In the genomic region with DNA sequence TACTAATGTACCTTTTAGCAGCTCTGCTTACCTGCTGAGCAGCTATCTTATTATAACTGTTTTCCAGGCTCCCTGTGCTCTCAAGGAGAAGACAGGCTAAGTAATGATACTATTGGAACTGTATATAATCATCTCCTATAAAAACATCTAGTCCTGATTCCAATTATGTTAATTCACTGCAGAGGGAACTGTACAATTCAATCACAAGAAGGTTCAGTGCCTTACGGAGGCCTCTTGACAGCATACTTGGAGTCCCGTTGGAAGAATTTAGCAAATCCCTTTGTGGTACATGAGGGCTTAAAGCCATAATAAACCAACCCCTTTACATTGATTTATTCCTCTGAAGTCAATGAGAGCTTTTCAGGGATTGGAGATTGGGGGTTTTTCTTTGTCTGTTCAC, we compare ENCODE assay signal across 26 mouse cellular contexts.
DNase-seq lines count a peak whose midpoint lies in the region; ATAC-seq and TF ChIP-seq lines count a peak whose summit lies in the region.
"Had no signal": no experiment of that assay in that cellular context is flagged by ENCODE, and none has a peak within 500 bp of the region (broad histone marks: within the 10 kb centered on the region; RNA-seq: fewer than 3 reads in every experiment).

No protein-coding gene starts in this region.

- peak; percentile 19 for DNase-seq in midbrain, embryonic 14.5 days
- DNase-seq in midbrain, embryonic 10.5 days (ENCODE audit: low spot score) = no peak
- peak; percentile 52 for DNase-seq in brain, embryonic 14.5 days (ENCODE audit: low read depth)
- DNase-seq: adrenal gland, postnatal 10 days; adrenal gland, postnatal 36 days; B cell, adult 2 months; cerebellum, adult 11 months; cerebellum, adult 2 months; cerebellum, adult 9-11 months; cerebellum, postnatal 25 days; gastrocnemius, adult 2 months; gastrocnemius, postnatal 14 days; heart, adult 11 months had no signal

- TF ChIP-seq CTCF in brain, embryonic 14.5 days (IDR thresholded peaks at IDR 0.05; ENCODE audit: borderline replicate concordance, extremely low read depth, insufficient read depth, insufficient read length) = no peak

- no peak overlapping the region for H3K27ac ChIP-seq in forebrain, embryonic 13.5 days
- H3K27ac ChIP-seq in forebrain, embryonic 12.5 days = no peak overlapping the region
- no peak overlapping the region for H3K27ac ChIP-seq in hindbrain, embryonic 16.5 days (ENCODE audit: low read depth, low read length)
- no peak overlapping the region for H3K27ac ChIP-seq in hindbrain, embryonic 12.5 days
- H3K27ac ChIP-seq in midbrain, embryonic 14.5 days (replicated peaks; ENCODE audit: low read depth, low read length) = no peak overlapping the region
- no peak overlapping the region for H3K27ac ChIP-seq in midbrain, embryonic 10.5 days (replicated peaks)
- H3K27ac ChIP-seq: embryonic facial prominence, embryonic 13.5 days; forebrain, embryonic 10.5 days; gastrocnemius, adult 2 months; hindbrain, embryonic 13.5 days; intestine, embryonic 15.5 days had no signal

- no peaks in the 10 kb centered on the region for H3K36me3 ChIP-seq in forebrain, embryonic 13.5 days (ENCODE audit: poor library complexity, severe bottlenecking)
- H3K36me3 ChIP-seq in forebrain, embryonic 12.5 days (replicated peaks) = no peaks in the 10 kb centered on the region
- no peaks in the 10 kb centered on the region for H3K36me3 ChIP-seq in hindbrain, embryonic 16.5 days (ENCODE audit: control insufficient read depth, insufficient read depth, low read length)
- no peaks in the 10 kb centered on the region for H3K36me3 ChIP-seq in hindbrain, embryonic 12.5 days
- H3K36me3 ChIP-seq in midbrain, embryonic 14.5 days (ENCODE audit: control insufficient read depth, insufficient read depth, low read length) = no peaks in the 10 kb centered on the region
- H3K36me3 ChIP-seq in midbrain, embryonic 10.5 days = no peaks in the 10 kb centered on the region
- H3K36me3 ChIP-seq: embryonic facial prominence, embryonic 13.5 days; forebrain, embryonic 10.5 days; G1E; hindbrain, embryonic 13.5 days; intestine, embryonic 15.5 days had no signal

- no peak for TF ChIP-seq POLR2A in brain, embryonic 14.5 days (IDR thresholded peaks at IDR 0.05; ENCODE audit: borderline replicate concordance, extremely low read depth, insufficient read depth, insufficient read length, poor library complexity, severe bottlenecking)

- H3K9me3 ChIP-seq in forebrain, embryonic 13.5 days (replicated peaks) = no peaks in the 10 kb centered on the region
- H3K9me3 ChIP-seq in forebrain, embryonic 12.5 days = no peaks in the 10 kb centered on the region
- H3K9me3 ChIP-seq in hindbrain, embryonic 16.5 days (ENCODE audit: control insufficient read depth, low read length) = no peaks in the 10 kb centered on the region
- no peaks in the 10 kb centered on the region for H3K9me3 ChIP-seq in hindbrain, embryonic 12.5 days (replicated peaks)
- no peaks in the 10 kb centered on the region for H3K9me3 ChIP-seq in midbrain, embryonic 14.5 days (ENCODE audit: control insufficient read depth, low read length)
- H3K9me3 ChIP-seq in midbrain, embryonic 10.5 days (replicated peaks) = no peaks in the 10 kb centered on the region
- H3K9me3 ChIP-seq: embryonic facial prominence, embryonic 13.5 days; forebrain, embryonic 10.5 days; hindbrain, embryonic 13.5 days; intestine, embryonic 15.5 days had no signal

- H3K4me3 ChIP-seq in forebrain, embryonic 13.5 days = no peak overlapping the region
- H3K4me3 ChIP-seq in forebrain, embryonic 12.5 days (replicated peaks) = no peak overlapping the region
- H3K4me3 ChIP-seq in hindbrain, embryonic 16.5 days (ENCODE audit: low read length) = no peak overlapping the region
- H3K4me3 ChIP-seq in hindbrain, embryonic 12.5 days = no peak overlapping the region
- no peak overlapping the region for H3K4me3 ChIP-seq in midbrain, embryonic 14.5 days (replicated peaks; ENCODE audit: low read depth, low read length)
- no peak overlapping the region for H3K4me3 ChIP-seq in midbrain, embryonic 10.5 days
- H3K4me3 ChIP-seq: embryonic facial prominence, embryonic 13.5 days; forebrain, embryonic 10.5 days; gastrocnemius, adult 2 months; hindbrain, embryonic 13.5 days; intestine, embryonic 15.5 days had no signal

- ATAC-seq in forebrain, embryonic 13.5 days = peak; percentile 41; the same call in 1 of the 2 replicates
- ATAC-seq in forebrain, embryonic 12.5 days (ENCODE audit: low FRiP score) = no peak
- peak; percentile 42 for ATAC-seq in hindbrain, embryonic 16.5 days
- ATAC-seq in hindbrain, embryonic 12.5 days (ENCODE audit: low FRiP score) = no peak
- no peak for ATAC-seq in midbrain, embryonic 14.5 days (ENCODE audit: low FRiP score, low TSS enrichment)
- ATAC-seq: forebrain, embryonic 16.5 days; intestine, embryonic 15.5 days; Patski had no signal

- H3K4me2 ChIP-seq in forebrain, embryonic 13.5 days = no peak overlapping the region
- no peak overlapping the region for H3K4me2 ChIP-seq in forebrain, embryonic 12.5 days
- H3K4me2 ChIP-seq in hindbrain, embryonic 16.5 days (ENCODE audit: low read length) = no peak overlapping the region
- H3K4me2 ChIP-seq in hindbrain, embryonic 12.5 days (replicated peaks) = no peak overlapping the region
- no peak overlapping the region for H3K4me2 ChIP-seq in midbrain, embryonic 14.5 days (ENCODE audit: low read length)
- H3K4me2 ChIP-seq: embryonic facial prominence, embryonic 13.5 days; heart, embryonic 11.5 days; hindbrain, embryonic 13.5 days; intestine, embryonic 15.5 days had no signal

- 58% methylated on average over 2 of the region's 2 CpGs for WGBS in forebrain, embryonic 13.5 days
- WGBS in forebrain, embryonic 12.5 days = 57% methylated on average over 2 of the region's 2 CpGs
- 44% methylated on average over 2 of the region's 2 CpGs for WGBS in hindbrain, embryonic 16.5 days
- 46% methylated on average over 2 of the region's 2 CpGs for WGBS in hindbrain, embryonic 12.5 days
- WGBS in midbrain, embryonic 14.5 days = 19% methylated on average over 2 of the region's 2 CpGs
- 75% methylated on average over 2 of the region's 2 CpGs for WGBS in midbrain, embryonic 10.5 days

- no peak overlapping the region for H3K9ac ChIP-seq in forebrain, embryonic 13.5 days
- H3K9ac ChIP-seq in forebrain, embryonic 12.5 days = no peak overlapping the region
- H3K9ac ChIP-seq in hindbrain, embryonic 16.5 days (ENCODE audit: low read depth, low read length) = no peak overlapping the region
- no peak overlapping the region for H3K9ac ChIP-seq in hindbrain, embryonic 12.5 days
- H3K9ac ChIP-seq in midbrain, embryonic 14.5 days (replicated peaks; ENCODE audit: low read length) = no peak overlapping the region
- H3K9ac ChIP-seq: embryonic facial prominence, embryonic 13.5 days; hindbrain, embryonic 13.5 days; intestine, embryonic 15.5 days had no signal

- H3K27me3 ChIP-seq in forebrain, embryonic 13.5 days = no peaks in the 10 kb centered on the region
- H3K27me3 ChIP-seq in forebrain, embryonic 12.5 days = no peaks in the 10 kb centered on the region
- H3K27me3 ChIP-seq in hindbrain, embryonic 16.5 days (replicated peaks; ENCODE audit: control insufficient read depth, insufficient read depth, low read length) = no peaks in the 10 kb centered on the region
- no peaks in the 10 kb centered on the region for H3K27me3 ChIP-seq in hindbrain, embryonic 12.5 days
- H3K27me3 ChIP-seq in midbrain, embryonic 14.5 days (ENCODE audit: control insufficient read depth, insufficient read depth, low read length) = no peaks in the 10 kb centered on the region
- no peaks in the 10 kb centered on the region for H3K27me3 ChIP-seq in midbrain, embryonic 10.5 days (ENCODE audit: low read depth, poor library complexity, severe bottlenecking)
- H3K27me3 ChIP-seq: CH12.LX; embryonic facial prominence, embryonic 13.5 days; hindbrain, embryonic 13.5 days; intestine, embryonic 15.5 days; Patski had no signal

- no peaks in the 10 kb centered on the region for H3K4me1 ChIP-seq in forebrain, embryonic 13.5 days
- H3K4me1 ChIP-seq in forebrain, embryonic 12.5 days = no peaks in the 10 kb centered on the region
- H3K4me1 ChIP-seq in hindbrain, embryonic 16.5 days (ENCODE audit: control insufficient read depth, insufficient read depth, low read depth, low read length) = no peaks in the 10 kb centered on the region
- H3K4me1 ChIP-seq in hindbrain, embryonic 12.5 days = no peaks in the 10 kb centered on the region
- no peaks in the 10 kb centered on the region for H3K4me1 ChIP-seq in midbrain, embryonic 14.5 days (ENCODE audit: control insufficient read depth, insufficient read depth, low read length)
- no peaks in the 10 kb centered on the region for H3K4me1 ChIP-seq in midbrain, embryonic 10.5 days
- H3K4me1 ChIP-seq: embryonic facial prominence, embryonic 13.5 days; forebrain, embryonic 10.5 days; hindbrain, embryonic 13.5 days; intestine, embryonic 15.5 days had no signal

Comparison
In these comparisons a context has a peak if more than half of its experiments do, and no peak if none do; other contexts are left out.
1. ATAC-seq: peak in forebrain, embryonic 13.5 days (single experiment) and hindbrain, embryonic 16.5 days (single experiment); none in forebrain, embryonic 12.5 days (single experiment), hindbrain, embryonic 12.5 days (single experiment) and midbrain, embryonic 14.5 days (single experiment).